Mouse (Mus musculus): ENCODE results near the gene Dnm3.

Dnm3 gene

DNA sequence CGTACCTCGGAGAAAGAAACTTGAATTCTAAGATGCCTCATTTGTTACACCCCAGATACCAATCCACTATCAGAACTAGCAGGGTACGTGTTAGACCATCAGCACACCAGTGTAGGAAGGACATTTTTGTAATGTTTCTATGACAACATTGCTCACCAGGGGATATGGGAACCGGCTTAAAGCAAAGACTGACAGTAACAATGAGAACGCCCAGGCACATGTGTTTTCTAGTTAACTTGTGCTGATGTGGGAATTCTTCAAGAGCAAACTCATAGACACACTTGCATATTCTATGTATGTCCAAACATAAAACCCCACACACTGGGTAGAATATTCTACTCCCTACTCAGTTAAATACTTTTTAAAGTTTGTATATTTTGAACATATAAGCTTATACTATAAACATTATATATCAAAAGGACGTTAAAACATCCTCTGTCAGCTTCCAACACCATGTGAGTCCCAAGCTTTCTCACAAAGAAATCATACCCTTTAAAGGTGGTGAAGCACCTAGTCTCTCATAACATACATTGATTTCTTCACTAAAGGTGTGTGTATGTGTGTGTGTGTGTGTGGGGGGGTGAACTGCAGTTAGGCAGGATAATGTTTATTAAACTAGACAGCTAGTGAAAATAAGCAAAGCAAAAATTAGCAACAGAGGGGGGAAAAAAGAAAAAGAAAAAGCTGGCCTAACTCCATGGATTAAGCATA is 369.0 kb downstream of the Dnm3 start:
- no peak for DNase-seq (ENCODE audit: low spot score in 2 of 2)

DNA sequence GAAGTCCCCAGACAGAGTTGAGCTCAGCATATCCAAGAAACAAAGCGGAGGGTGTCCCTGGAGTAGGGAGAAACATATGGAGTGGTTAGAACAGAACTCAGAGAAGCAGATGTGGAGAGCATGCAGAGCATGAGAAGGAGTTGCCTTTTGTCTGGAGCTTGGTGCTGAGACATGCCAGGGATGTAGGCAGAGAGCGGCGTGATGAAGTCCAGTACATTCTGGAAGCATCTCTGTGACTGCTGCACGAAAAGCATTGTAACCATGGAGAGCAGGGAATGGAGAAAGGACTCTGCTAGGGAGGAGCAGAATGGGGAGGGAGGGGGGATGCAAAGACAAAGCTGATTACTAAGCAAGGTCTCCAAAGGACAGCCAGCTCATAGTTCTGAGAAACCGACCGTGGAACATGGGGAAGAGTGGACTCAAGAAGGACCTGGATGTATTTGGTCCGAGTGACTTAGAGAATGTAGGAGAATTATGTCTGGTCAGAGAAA is 369.6 kb downstream of the Dnm3 start:
- no peak for DNase-seq (ENCODE audit: low spot score in 2 of 2)

DNA sequence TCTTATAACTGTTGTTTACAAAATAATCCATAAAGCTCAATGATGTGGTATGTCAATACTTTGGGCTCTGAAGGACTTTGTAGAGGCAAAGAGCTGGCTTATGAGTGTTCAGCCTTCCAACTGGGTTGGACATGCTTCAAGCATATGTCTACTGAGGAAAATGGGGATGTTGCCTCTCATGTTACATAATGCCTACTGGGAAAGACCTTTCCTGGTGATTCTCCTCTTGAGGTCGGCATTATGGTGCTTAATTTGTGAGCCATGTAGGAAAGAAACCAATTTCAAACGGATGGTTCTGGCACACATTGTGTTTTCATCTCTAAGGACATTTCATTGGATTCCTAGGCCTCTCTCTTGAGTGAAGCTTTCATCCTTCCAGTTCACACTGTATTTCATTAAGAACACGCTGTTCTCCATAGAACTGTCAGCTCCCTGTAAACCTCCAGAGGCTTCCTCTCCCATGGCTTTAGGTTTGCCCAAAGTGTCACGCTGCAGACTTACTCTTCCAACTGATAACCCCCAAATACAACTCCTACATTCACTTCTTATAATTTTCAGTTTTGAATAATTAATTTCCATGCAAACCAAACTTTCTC is 370.7 kb downstream of the Dnm3 start:
- DNase-seq (ENCODE audit: low spot score in 2 of 2) = no peak

DNA sequence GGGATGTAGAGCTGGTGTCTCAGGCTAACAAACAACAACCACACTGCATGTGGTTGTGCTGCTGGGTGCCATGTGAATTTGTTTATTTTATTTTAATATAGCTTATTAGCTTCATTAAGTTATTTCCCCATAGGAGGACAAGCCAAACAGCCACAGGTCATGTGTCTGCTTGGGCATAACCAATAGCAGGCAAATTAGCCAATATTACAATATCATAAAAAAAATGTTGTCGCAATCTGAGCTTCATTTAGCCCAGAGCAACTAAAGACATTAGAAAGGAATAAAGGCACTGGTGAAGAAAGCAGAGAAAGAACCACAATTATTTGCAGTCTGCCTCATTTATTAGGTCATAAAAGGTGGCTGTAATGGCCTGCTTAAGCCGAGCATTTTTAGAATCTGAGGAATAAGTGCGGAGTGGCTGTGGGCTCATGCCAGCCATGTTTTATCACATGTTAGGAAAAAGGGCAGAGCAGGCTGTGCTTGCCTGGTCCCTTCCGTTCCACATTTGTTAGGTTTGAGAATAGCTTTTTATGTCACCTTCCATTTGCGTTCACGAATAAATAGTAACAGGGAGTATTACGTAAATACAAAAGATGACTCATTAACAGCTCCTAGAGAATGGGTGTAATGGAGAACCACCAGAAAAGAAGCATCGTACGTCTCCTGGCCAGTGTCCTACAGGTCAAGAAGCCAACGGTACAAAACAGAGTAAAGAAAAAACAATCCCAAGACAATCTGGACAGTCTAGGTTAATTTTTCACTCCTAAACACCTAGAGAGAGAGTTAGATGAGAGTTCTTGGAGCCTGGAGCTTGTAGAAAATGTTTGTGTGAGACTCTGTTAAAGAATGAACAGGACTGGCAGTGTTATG is 376.6 kb downstream of the Dnm3 start:
- no peak for DNase-seq (ENCODE audit: low spot score in 2 of 2)

DNA sequence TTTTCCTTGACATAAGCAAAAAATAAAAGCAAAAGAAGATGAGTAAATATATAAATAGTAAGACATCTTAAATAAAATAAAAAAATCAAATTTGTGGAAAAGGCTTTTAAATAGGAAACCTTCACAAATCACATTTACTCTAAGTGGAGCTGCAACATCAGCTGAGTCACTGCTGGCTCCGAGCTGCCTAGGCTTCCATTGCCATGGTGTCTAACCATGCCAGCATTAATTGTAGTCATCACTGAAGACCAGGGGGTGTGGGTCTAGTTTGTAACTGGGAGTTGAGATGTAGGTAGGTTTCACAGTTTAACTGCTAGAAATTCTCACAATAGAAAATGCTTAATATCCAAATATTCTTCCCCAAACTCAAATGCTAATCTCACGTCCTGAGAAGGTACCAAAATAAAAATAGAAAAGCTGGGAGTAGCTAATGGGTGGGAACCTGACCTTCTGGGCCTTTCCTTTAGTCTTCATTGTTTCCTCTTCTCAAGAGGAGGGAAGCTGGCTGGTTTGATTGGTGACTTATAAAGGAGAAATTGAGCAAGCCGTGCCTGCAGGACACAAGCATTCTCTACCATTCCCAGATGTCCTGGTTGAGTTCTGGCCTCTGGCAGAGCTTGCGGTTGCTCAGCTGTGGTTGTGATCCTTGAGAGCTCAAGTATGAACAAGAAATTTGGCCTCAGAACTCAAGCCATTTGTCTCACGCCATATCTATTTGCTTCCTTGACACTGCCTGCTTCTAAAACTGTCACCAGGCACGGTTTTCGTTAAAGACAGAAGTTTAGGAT is 377.6 kb downstream of the Dnm3 start:
- no peak for DNase-seq (ENCODE audit: low spot score in 2 of 2)

DNA sequence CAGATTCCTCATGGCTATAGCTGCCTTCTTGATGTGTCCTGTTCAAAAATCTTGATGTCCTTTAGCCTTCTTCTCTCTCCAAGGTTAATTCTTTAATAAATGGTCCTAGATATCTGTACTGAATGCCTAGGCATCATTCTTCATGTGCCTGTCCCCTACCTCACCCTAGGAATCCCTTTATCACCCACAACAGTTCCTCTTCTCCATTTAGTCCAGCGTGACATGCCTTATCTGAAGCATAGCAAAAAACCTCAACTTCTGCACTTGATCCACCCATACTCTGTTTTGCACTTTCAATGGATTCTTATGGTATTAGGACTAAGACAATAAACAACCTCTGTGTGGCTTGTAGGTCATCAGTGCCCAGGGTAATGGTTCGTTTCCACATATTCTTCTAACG is 378.6 kb downstream of the Dnm3 start:
- DNase-seq (ENCODE audit: low spot score in 2 of 2) = no peak

DNA sequence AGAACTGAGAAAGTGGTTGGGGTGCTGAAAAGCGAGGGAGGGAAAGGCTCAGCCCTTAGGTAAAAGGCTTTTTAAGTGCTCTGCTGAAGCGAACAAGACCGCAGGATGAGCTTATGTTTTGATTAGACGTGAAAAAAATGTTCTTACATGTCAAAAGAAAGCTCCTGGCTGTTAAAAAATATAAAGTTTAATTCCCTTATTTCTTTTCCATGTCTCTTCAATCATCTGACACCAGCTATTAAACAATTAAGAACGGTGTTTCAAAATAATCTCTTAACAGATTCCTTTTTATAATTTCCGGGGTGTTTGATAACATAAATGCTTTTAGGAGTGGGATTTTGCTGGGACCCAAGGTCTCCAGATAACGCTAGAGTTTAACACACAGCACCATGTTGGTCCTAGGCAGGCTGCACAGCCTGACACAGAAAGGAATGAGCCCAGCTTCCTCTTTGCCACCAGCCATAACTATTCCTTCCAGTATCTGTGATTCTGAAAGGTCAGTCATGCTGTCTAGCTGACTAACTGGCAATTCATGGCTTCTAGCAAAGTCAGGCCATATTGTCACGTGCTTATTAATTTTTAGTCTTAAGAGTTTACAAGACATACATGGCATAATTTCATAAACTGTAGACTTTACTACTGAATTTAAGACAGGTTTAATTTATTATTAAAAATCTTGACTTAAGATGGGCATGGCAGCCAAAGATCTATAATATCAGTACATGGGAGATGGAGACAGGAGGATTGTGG is 383.1 kb downstream of the Dnm3 start:
- no peak for DNase-seq (ENCODE audit: low spot score in 2 of 2)

DNA sequence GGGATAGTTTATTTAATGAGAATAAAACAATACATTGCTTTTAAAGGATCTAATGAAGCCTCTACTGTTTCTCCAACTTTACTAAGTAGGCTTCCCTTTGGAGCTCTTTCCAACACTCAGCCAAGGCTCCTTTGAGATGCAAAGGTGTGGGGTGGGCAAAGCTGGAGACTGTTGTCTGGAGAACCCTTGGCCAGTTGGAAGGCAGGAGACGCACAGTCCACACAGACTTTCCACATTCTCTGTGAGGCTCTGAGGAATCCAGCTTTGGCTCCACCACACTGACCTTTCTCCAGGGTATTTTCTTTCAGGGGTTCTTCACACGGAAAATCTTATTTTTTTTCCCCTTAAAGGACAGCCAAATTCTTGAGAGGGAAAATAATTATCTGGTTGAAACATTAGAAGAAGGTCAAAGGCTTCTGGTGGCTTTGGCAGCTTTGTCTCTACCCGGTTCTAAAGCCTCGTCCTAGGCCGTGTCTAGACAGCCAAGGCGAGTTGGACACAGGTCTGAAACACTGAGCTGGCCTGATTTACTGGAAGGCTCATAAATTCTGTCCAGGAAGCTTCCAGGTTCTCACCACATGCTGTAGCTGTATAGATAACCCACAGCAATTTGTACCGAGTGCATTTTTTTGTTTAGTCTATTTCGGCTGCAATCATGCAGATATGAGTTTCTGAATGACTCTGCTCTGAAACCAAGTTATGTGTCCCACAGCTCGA is 383.9 kb downstream of the Dnm3 start:
- DNase-seq (ENCODE audit: low spot score in 2 of 2) = no peak

DNA sequence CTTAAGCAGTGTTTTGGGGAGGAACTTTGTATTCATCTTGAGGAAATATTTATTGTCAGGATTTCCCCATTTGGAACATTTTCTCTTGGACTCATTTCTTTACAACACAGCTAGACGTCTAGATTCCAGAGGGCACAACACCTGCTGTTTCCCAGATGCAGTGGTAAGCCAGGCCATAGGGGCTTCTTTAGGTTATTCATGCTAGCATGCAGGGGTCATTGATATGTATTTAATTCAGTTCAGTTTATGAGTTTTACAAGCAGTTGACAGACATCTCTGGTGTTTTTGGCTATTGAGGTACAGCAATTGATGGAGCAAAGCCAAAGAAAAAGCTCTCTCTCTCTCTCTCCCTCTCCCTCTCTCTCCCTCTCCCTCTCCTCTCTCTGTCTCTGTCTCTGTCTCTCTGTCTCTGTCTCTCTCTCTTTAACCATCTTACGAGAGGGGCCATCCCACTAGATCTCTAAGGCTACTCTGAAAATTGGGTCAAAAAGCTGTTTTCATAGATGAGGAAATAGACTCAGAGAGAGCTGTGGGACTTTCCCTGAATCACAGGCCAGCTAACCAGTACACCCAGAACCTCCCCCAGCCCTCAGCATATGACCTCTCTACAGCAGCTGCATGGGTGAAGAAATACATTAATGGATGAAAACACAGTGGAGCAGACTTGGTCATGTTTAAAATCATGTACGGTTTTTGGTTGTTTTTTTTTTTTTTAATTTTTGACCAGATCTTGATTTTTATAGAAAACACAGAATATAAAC is 384.8 kb downstream of the Dnm3 start:
- DNase-seq (ENCODE audit: low spot score in 2 of 2) = no peak

DNA sequence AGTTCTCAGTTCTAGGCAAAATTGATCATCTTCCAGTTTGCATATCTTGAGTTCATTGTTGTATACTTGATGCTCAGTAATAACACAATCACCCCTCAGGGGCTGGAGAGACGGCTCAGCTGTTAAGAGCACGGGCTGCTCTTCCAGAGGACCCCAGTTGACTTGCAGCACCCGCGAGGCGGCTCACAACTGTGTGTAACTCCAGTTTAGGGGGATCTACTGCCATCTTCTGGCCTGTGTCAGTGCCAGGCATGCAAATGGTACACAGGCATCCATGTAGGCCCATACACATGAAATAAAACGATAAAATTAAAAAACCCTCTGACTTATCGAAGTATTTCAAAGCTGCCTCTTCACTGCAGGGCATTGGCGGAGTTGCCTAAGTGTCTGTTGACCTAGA is 385.4 kb downstream of the Dnm3 start:
- DNase-seq (ENCODE audit: low spot score in 2 of 2) = no peak

DNA sequence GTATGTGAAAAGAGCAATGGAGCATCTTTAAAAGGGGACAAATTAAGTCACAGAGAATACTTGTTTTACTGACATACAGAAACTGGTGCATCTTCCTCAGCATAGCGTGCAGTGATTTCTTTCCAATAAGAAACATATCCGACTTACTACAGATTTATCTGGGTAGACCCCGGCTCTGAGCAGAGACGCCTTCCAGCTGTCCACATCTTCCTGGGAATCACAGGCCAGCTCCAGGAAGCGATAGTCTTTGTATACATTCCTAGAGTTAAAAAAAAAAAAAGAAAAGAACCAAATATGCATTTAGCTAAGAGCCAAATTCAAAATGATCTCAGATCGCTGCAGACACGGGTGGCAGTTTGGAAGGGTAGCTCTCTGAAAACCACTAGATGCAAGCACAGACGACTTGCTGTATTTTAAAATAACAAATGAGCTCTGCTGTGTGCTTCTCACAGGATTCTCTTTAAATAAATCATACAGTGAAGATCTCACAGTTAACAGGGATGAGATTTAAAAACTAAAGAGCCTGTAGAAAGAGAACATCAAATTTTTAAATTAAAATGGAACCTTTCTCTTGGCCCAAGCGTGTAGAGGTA is 393.9 kb downstream of the Dnm3 start:
- no peak for DNase-seq (ENCODE audit: low spot score in 2 of 2)

DNA sequence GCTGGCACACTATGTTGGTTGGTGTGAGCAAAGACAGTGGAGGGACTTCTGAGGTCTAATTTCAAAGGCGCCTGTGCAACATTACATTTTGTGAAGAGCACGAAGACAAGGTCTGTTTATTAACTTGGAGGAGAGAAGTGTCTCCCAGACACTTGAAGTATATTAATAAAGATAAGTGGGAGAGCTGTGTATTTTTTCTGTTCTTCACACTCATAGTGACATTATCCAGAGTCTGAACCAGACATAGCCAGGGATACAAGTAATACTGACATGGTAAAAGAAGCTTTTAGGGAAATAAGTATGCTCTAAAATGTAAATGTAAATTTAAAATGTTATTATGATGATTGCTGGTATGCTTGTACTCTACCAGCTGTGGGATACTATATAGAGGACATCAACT is 394.5 kb downstream of the Dnm3 start:
- DNase-seq (ENCODE audit: low spot score in 2 of 2) = no peak

DNA sequence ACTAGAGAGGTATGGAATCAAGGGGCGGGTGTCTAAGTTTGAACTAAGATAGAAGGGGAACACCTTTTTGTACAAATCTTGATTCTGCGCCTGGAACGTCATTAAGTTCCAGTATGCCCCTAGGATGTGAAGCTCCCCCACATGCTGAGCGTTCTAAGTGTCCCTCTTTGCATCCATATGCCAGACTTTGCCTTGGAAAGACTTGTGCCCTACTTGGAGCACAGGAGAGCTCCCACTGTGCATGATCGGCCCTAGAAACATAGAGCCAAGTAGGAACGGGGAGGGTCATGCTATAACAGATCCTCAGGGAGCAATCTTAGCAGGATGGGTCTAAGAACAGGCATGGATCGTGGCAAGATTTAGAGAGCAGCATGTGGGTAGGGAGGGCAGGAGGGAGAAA is 395.1 kb downstream of the Dnm3 start:
- DNase-seq (ENCODE audit: low spot score in 2 of 2) = no peak

DNA sequence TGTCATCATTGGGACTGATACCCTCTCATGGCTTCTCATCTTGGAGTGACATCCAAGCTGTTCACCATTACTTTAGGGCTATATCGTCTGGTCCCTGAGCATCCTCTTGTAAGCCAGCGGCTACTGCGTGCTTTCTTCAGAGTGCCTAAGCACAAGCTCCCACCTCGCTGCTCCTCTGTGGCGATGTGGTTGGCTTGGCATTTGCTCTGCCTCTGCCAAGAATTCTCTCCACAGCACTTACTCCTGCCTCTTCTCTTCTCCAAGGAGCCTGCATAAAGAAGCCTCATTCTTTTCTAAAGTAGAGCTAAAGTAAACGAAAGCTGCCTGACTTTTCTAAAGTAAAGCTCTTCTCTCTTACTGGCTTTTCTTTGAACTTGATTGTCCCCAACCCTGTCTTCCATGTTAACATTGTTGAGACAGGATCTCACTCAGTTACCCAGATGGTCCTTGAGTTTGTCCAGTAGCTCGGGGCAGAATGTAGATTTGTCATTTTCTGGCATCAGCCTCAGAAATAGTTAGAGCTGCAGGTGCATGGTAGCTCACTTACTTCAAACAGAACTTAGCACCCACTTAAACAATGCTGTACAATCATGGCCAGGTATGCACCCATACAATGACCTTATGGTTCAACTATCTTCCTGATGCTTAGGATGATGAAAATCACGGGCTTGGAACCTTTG is 396.0 kb downstream of the Dnm3 start:
- DNase-seq (ENCODE audit: low spot score in 2 of 2) = no peak

DNA sequence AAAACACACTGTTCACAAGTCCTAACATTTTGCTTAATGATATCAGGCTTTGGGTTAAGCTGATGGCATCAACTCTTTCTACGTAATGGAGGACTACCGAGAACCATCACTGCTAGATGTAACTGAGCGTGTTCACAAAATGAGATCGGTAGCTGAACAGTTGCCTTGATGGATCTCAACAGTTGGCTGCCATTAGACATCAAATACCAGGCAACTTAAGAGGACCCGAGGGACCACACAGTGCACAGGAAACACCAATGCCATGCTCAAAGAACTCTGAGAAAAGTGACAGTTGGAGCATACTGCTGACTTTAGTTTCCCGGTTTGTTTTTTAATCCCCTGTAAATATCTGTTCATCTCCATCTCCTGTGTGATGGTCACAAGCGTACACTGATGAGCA is 397.8 kb downstream of the Dnm3 start:
- DNase-seq (ENCODE audit: low spot score in 2 of 2) = no peak

DNA sequence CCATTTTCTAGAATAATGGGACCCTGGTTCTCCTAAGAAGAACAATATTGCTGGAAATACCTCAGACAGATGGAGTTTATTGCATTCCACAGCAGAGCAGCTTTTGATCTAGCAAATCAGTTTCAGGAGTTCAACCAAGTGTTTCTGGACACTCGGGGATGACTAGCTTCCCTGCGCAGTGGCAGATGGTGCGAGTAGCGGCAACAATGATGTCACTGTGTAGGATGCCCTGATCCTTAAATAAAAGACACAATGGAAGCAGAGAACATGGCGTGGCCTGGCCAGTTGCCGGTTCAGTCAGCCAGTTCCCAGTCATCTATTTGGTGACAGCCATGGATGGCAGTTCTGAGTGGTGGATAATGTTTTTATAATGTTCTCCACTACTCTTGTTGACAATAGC is 400.4 kb downstream of the Dnm3 start:
- DNase-seq (ENCODE audit: low spot score in 2 of 2) = no peak

DNA sequence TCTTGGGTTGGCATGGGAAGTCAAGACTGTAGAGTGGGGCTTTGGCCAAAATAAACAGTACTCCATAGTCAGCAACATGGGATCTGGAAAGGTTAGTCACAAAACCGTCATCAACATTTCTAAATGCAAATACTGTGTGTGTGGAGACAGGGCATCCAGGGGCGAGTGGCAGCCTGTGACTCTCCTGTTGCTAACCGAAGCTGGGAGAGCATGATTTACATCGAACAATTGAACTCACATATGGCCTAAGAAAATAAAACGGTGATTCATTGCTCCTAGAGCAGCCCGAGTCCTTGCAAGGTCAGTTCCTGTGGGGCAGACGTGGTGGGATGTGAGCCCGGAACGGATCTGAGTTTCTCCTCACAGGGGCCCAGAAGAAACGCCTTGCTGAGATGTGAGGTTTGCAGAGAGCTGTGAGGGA is 401.2 kb downstream of the Dnm3 start:
- no peak for DNase-seq (ENCODE audit: low spot score in 2 of 2)

DNA sequence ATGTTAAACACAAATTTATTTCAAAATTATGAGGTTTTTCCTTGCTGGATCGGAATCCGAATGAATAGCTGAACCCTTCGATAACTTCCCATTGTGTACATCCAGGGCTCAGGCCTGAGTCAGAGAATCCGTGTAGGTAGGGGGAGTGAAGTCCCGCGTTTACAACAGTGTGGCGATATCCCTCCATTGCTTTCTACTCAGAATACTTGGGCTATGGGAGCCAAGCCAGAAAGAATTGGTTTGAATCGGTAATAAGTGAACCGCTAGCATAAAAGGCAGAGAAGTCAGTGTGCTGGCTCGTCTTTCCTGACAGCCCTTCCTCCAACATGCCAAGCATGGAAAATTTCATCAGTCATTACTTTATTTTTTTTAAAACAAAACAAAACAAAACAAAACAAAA is 402.0 kb downstream of the Dnm3 start:
- no peak for DNase-seq (ENCODE audit: low spot score in 2 of 2)

DNA sequence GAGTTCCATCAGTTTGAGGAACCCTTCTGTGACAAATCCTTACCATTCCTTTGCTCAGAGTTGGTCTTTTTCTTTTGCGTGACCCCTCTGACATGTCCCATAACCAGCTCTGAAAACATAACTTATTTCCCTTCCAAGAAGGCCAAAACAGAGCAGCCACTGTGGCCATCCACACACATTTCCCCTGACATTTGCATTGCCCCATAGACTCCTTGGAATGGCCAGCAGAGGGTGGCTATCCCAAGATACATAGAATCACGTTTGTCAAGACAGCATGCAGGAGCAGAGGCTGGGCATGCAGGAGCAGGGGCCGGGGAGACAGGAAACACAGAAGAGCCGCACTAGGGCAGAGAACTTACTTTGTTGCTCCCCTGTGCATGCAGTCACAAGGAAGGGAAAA is 402.4 kb downstream of the Dnm3 start:
- DNase-seq (ENCODE audit: low spot score in 2 of 2) = no peak

Data from spleen, postnatal 10 days (tissue).